Mouse (Mus musculus): Measurements from ENCODE around the gene Nek7. TPM values are rescaled to one million over a fixed set of nuclear protein-coding genes. Genes with fewer than 3 reads are reported as not detected.

The Nek7 gene
- polyA plus RNA-seq, 1 experiment from 2014 or later: 30.6 TPM

DNA sequence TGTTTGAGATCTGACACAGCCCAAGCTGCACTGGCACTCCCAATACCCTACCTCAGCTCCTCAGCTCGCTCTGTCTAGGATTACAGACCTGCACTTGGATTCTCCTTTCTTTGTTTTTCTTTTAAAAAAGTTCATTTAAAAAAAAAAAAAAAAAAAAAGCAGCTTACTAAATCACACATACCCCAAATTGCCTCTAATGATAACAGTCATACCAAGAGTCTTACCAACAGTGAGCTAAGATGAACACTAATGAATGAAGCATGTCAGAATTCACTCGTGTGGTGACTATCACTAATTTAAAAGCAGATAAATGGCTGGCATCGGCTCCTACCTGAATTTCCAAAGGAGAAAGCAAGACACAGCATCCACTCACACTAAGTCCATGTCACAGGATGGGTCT is 4.6 kb downstream of the Nek7 start:
- DNase-seq (ENCODE audit: low spot score, missing footprints) (no peak), ATAC-seq (ENCODE audit: low FRiP score) (no peak)
- Histone ChIP-seq H3K4me1 (ENCODE audit: control insufficient read depth, insufficient read depth, low read length) (peaks cover 5% of the 10 kb centered on the region; the same call in 1 of the 2 replicates), H3K36me3 (ENCODE audit: control insufficient read depth, insufficient read depth, low read length) (no peaks in the 10 kb centered on the region), H3K4me2 (no peak overlapping the region), H3K27me3 (ENCODE audit: control insufficient read depth, insufficient read depth, low read length) (no peaks in the 10 kb centered on the region), H3K27ac (ENCODE audit: low read depth, low read length) (no peak overlapping the region), H3K9me3 (ENCODE audit: control insufficient read depth, low read length) (no peaks in the 10 kb centered on the region), H3K9ac (ENCODE audit: low read length) (no peak overlapping the region), H3K4me3 (ENCODE audit: low read depth, low read length) (no peak overlapping the region)
- WGBS: 74% methylated on average over 3 of the region's 3 CpGs

DNA sequence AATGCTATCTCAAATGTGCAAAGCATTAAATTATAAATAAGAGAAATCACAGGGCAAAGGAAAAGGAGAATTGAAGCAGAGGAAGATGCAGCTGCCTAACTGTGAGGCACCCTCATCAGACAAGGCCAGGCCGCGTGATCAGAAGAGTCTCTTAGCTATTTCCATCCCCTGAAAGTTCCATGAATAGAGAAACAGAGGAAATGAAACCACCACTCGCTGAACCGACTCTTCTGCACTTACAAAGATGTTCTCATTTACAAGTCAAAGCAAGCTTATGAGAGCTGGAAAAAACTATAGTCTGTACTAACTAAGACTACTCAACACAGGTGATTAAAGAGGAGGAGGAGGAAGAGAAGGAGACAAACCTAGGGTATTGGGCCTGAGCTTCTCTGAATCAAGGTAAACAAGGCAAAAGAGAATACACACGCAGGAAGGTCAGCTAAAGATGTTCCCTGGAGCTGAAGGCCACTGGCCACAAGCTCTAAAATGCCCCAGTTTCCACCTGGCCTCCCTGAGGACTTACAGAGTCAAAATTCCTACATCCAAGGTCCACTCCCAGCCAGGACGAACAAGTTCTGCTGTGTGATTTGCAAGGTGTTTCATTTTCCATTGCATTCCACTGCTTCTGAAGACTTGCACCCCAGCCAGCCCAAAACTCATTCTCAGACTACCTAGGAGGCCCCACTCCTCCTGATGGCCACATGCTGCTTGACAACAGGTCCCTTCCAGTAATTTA is 5.2 kb downstream of the Nek7 start:
- no peak overlapping the region for H3K9ac ChIP-seq (ENCODE audit: low read length)
- no peak overlapping the region for H3K27ac ChIP-seq (ENCODE audit: low read depth, low read length)
- 0 out of 2 replicates have a peak, but pooled peaks cover 2% of the 10 kb centered on the region for H3K4me1 ChIP-seq (ENCODE audit: control insufficient read depth, insufficient read depth, low read length)
- no peaks in the 10 kb centered on the region for H3K27me3 ChIP-seq (ENCODE audit: control insufficient read depth, insufficient read depth, low read length)
- no peak overlapping the region for H3K4me2 ChIP-seq
- no peak overlapping the region for H3K4me3 ChIP-seq (ENCODE audit: low read depth, low read length)
- DNase-seq (ENCODE audit: low spot score, missing footprints) (no peak), ATAC-seq (ENCODE audit: low FRiP score) (no peak)
- no peaks in the 10 kb centered on the region for H3K36me3 ChIP-seq (ENCODE audit: control insufficient read depth, insufficient read depth, low read length)
- WGBS: 65% methylated on average over 6 of the region's 6 CpGs
- no peaks in the 10 kb centered on the region for H3K9me3 ChIP-seq (ENCODE audit: control insufficient read depth, low read length)

DNA sequence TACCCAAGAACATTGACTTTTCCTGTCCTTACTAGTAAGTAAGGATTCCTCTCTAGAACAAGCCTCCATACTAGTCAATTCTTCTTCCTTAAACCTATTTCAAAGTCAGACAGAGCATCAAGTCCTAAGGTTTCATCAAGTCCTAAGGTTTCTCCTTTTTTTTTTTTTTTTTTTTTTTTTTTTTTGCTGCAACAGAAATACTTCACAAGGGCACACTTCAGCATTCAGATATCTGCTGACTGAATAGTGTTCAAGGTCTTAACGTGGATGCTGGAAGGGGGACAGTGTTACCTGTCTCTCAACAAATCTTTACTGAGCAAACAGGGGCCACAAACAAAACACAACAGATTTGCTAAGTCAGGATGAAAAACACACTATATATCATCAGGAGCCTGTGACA is 7.8 kb downstream of the Nek7 start:
- Histone ChIP-seq H3K4me2 (no peak overlapping the region), H3K27ac (ENCODE audit: low read depth, low read length) (no peak overlapping the region), H3K27me3 (ENCODE audit: control insufficient read depth, insufficient read depth, low read length) (no peaks in the 10 kb centered on the region), H3K4me3 (ENCODE audit: low read depth, low read length) (no peak overlapping the region), H3K36me3 (ENCODE audit: control insufficient read depth, insufficient read depth, low read length) (no peaks in the 10 kb centered on the region), H3K9ac (ENCODE audit: low read length) (no peak overlapping the region), H3K9me3 (ENCODE audit: control insufficient read depth, low read length) (no peaks in the 10 kb centered on the region), H3K4me1 (ENCODE audit: control insufficient read depth, insufficient read depth, low read length) (0 out of 2 replicates have a peak, but pooled peaks cover 2% of the 10 kb centered on the region)
- no peak for DNase-seq (ENCODE audit: low spot score, missing footprints)
- 84% methylated on average over 1 of the region's 1 CpGs for WGBS
- no peak for ATAC-seq (ENCODE audit: low FRiP score)

DNA sequence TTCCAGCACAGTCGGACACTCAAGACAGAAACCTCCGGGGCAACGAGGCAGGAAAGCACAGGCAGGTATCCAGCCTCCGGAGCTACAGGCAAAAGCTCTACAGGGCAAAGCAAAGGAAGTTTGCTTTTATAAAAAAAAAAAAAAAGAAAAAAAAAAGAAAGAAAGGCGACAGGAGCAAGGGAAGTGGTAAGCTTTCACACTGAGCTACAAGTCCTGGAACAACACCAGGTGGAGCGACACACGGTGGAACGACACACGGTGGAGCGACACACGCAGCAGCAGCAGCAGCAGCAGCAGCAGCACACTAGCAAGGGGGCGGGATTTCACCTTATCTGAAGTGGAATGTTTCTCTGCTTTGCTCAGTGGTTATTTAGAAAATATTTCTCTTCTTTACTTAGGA is 10.8 kb downstream of the Nek7 start:
- DNase-seq (ENCODE audit: low spot score, missing footprints): no peak
- no peak overlapping the region for H3K9ac ChIP-seq (ENCODE audit: low read length)
- H3K27me3 ChIP-seq (ENCODE audit: control insufficient read depth, insufficient read depth, low read length): no peaks in the 10 kb centered on the region
- H3K36me3 ChIP-seq (ENCODE audit: control insufficient read depth, insufficient read depth, low read length): no peaks in the 10 kb centered on the region
- 93% methylated on average over 12 of the region's 12 CpGs for WGBS
- H3K27ac ChIP-seq (ENCODE audit: low read depth, low read length): no peak overlapping the region
- no peaks in the 10 kb centered on the region for H3K9me3 ChIP-seq (ENCODE audit: control insufficient read depth, low read length)
- ATAC-seq (ENCODE audit: low FRiP score): no peak
- H3K4me2 ChIP-seq: no peak overlapping the region
- no peak overlapping the region for H3K4me3 ChIP-seq (ENCODE audit: low read depth, low read length)
- no peaks in the 10 kb centered on the region for H3K4me1 ChIP-seq (ENCODE audit: control insufficient read depth, insufficient read depth, low read length)

DNA sequence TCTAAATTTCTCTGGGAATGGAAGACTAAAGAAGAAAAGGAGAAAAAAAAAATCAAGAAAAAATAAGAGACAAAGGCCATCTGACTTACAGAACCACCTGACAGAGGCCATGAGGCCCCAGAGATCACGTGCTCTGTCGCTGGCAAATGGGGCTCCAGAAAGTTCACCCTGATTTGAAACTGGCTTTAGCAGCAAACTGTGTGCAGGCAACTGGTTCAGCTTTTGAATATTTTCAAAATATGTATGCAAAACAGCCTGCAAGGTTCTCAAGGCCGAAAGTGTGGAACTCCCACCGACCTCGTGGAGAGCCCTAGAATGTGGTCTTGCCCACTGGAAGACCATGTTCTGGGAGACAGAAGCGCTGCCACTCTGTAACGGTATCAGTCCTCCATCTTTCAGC is 11.6 kb downstream of the Nek7 start:
- Histone ChIP-seq H3K27ac (ENCODE audit: low read depth, low read length) (no peak overlapping the region), H3K4me3 (ENCODE audit: low read depth, low read length) (no peak overlapping the region), H3K4me2 (no peak overlapping the region), H3K36me3 (ENCODE audit: control insufficient read depth, insufficient read depth, low read length) (no peaks in the 10 kb centered on the region), H3K9me3 (ENCODE audit: control insufficient read depth, low read length) (no peaks in the 10 kb centered on the region), H3K9ac (ENCODE audit: low read length) (no peak overlapping the region), H3K27me3 (ENCODE audit: control insufficient read depth, insufficient read depth, low read length) (no peaks in the 10 kb centered on the region), H3K4me1 (ENCODE audit: control insufficient read depth, insufficient read depth, low read length) (no peaks in the 10 kb centered on the region)
- no peak for ATAC-seq (ENCODE audit: low FRiP score)
- WGBS: 93% methylated on average over 7 of the region's 7 CpGs
- DNase-seq (ENCODE audit: low spot score, missing footprints): no peak

DNA sequence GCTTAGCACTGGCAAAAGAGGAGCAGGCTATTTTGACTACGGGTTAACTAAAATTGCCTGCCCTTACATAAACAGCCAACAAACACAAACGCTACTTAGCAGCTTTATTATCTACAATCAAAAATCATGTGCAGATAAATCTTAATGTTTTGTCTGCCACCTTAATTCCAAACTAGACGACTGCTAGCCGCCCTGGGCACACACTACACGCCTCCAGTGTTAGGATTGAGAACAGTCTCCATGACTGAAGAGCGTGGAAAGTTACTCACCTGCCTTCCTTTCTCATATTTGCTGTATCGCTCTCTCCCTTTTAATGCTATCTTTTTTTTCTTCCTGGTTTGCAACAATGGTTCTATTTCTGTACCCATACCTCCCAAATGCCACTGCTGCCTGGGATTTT is 12.1 kb downstream of the Nek7 start:
- Histone ChIP-seq H3K4me3 (ENCODE audit: low read depth, low read length) (no peak overlapping the region), H3K27ac (ENCODE audit: low read depth, low read length) (no peak overlapping the region), H3K4me2 (no peak overlapping the region), H3K36me3 (ENCODE audit: control insufficient read depth, insufficient read depth, low read length) (no peaks in the 10 kb centered on the region), H3K4me1 (ENCODE audit: control insufficient read depth, insufficient read depth, low read length) (no peaks in the 10 kb centered on the region), H3K9ac (ENCODE audit: low read length) (no peak overlapping the region), H3K9me3 (ENCODE audit: control insufficient read depth, low read length) (no peaks in the 10 kb centered on the region), H3K27me3 (ENCODE audit: control insufficient read depth, insufficient read depth, low read length) (no peaks in the 10 kb centered on the region)
- ATAC-seq (ENCODE audit: low FRiP score): no peak
- 96% methylated on average over 7 of the region's 7 CpGs for WGBS
- DNase-seq (ENCODE audit: low spot score, missing footprints): no peak

DNA sequence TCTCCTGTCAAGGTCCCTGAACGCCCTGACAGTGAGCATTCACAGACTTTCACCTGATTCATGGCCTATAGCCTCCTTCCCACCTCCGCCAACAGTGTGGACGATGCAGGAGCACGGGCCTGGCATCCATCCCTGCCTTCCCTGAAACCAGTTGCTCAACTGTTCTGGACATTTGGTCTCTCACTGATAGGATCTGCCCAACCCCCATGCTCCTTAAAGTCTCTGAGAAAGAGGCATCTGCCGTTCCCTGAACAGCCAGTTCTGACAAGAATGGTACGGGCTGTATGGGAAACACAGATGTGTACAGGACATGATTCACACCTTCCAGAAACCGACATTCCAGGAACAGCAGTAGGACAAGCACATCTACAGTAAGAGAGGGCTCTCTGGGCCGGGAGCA is 13.2 kb downstream of the Nek7 start:
- H3K27me3 ChIP-seq (ENCODE audit: control insufficient read depth, insufficient read depth, low read length): no peaks in the 10 kb centered on the region
- no peaks in the 10 kb centered on the region for H3K36me3 ChIP-seq (ENCODE audit: control insufficient read depth, insufficient read depth, low read length)
- no peak overlapping the region for H3K4me2 ChIP-seq
- no peaks in the 10 kb centered on the region for H3K4me1 ChIP-seq (ENCODE audit: control insufficient read depth, insufficient read depth, low read length)
- H3K27ac ChIP-seq (ENCODE audit: low read depth, low read length): no peak overlapping the region
- H3K9me3 ChIP-seq (ENCODE audit: control insufficient read depth, low read length): no peaks in the 10 kb centered on the region
- WGBS: 89% methylated on average over 8 of the region's 8 CpGs
- DNase-seq (ENCODE audit: low spot score, missing footprints): no peak
- H3K9ac ChIP-seq (ENCODE audit: low read length): no peak overlapping the region
- H3K4me3 ChIP-seq (ENCODE audit: low read depth, low read length): no peak overlapping the region
- no peak for ATAC-seq (ENCODE audit: low FRiP score)

DNA sequence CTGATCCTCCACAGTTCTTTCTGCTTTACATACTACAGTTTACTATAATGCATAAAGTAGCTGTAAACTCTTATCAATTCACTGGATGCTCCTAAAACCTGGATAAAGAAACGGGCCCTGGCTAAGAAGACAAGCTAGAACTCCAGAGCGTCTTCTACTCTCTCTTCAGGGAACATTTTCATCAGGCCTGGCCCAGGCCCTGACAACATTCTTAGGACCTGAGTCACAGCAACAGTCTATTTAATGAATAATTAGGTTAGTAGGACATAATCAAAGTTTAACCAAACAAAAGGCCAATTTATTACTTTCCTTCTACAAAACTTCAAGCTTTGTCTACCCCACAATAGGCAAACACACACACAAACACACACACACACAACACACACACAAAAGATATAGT is 15.2 kb downstream of the Nek7 start:
- H3K4me1 ChIP-seq (ENCODE audit: control insufficient read depth, insufficient read depth, low read length): no peaks in the 10 kb centered on the region; the same call in 1 of the 2 replicates
- no peaks in the 10 kb centered on the region for H3K27me3 ChIP-seq (ENCODE audit: control insufficient read depth, insufficient read depth, low read length)
- no peaks in the 10 kb centered on the region for H3K36me3 ChIP-seq (ENCODE audit: control insufficient read depth, insufficient read depth, low read length)
- H3K9ac ChIP-seq (ENCODE audit: low read length): no peak overlapping the region
- 97% methylated on average over 2 of the region's 2 CpGs for WGBS
- H3K27ac ChIP-seq (ENCODE audit: low read depth, low read length): no peak overlapping the region
- H3K9me3 ChIP-seq (ENCODE audit: control insufficient read depth, low read length): no peaks in the 10 kb centered on the region
- DNase-seq (ENCODE audit: low spot score, missing footprints) (no peak), ATAC-seq (ENCODE audit: low FRiP score) (no peak)
- H3K4me2 ChIP-seq: no peak overlapping the region
- H3K4me3 ChIP-seq (ENCODE audit: low read depth, low read length): no peak overlapping the region

DNA sequence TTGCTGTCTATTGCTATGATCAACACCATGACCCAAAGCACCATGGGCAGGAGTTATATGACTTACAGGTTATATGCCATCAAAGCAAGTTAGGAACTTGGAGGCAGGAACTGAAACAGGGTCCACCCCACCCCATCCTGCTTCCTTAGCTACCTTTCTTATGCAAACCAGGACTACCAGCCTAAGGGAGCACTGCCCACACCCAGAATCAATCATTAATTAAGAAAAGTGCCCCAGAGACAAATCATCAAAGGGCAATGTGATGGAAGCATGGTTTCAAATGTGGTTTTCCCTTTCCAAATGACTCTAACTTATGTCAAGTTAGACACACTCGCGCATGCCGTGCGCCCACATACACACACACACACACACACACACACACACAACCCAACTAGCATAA is 16.0 kb downstream of the Nek7 start:
- Histone ChIP-seq H3K27me3 (ENCODE audit: control insufficient read depth, insufficient read depth, low read length) (no peaks in the 10 kb centered on the region), H3K27ac (ENCODE audit: low read depth, low read length) (no peak overlapping the region), H3K4me2 (no peak overlapping the region), H3K36me3 (ENCODE audit: control insufficient read depth, insufficient read depth, low read length) (no peaks in the 10 kb centered on the region), H3K4me3 (ENCODE audit: low read depth, low read length) (no peak overlapping the region), H3K4me1 (ENCODE audit: control insufficient read depth, insufficient read depth, low read length) (no peaks in the 10 kb centered on the region; the same call in 1 of the 2 replicates), H3K9me3 (ENCODE audit: control insufficient read depth, low read length) (no peaks in the 10 kb centered on the region), H3K9ac (ENCODE audit: low read length) (no peak overlapping the region)
- ATAC-seq (ENCODE audit: low FRiP score): no peak
- WGBS: 94% methylated on average over 4 of the region's 4 CpGs
- no peak for DNase-seq (ENCODE audit: low spot score, missing footprints)

Data from midbrain, embryonic 11.5 days (tissue).